Mouse (Mus musculus) bone marrow, adult 2 months (tissue): Measurements from ENCODE around the gene Kbtbd4. TPM values are rescaled to one million over a fixed set of nuclear protein-coding genes. Genes with fewer than 3 reads are reported as not detected.
"Not testable (repeated sequence)": the region's sequence is repeated elsewhere in the genome, so short reads cannot be mapped to it uniquely, and the experiment has no call there.

Experiments used
- H3K27ac ChIP-seq: fragments of 200-500 bp; 2 replicates; pipeline ENCODE4 v1.5.1; 2012; ENCODE audit warnings: low read depth, mild to moderate bottlenecking, control low read depth, inconsistent platforms, low read length; ENCODE audit not compliant: control insufficient read depth, poor library complexity, insufficient read depth
- H3K4me1 ChIP-seq: fragments of 200-500 bp; 2 replicates; pipeline ENCODE4 v1.6.1; 2011; ENCODE audit warnings: low read length; ENCODE audit not compliant: control insufficient read depth, insufficient read depth
- H3K4me3 ChIP-seq: fragments of 200-500 bp; replicated peaks from 2 replicates; pipeline ENCODE3; 2011; ENCODE audit warnings: mild to moderate bottlenecking, low read depth, low read length, control low read depth; ENCODE audit not compliant: control insufficient read depth
- CTCF ChIP-seq: fragments of 200-500 bp; IDR thresholded peaks from 2 replicates; pipeline ENCODE4 v1.5.1; 2011; ENCODE audit warnings: low read length, control low read depth; ENCODE audit not compliant: control insufficient read depth, insufficient read depth
- POLR2A ChIP-seq: fragments of 200-500 bp; IDR thresholded peaks from 2 replicates; pipeline ENCODE4 v1.6.1; 2011; ENCODE audit warnings: low read depth, mild to moderate bottlenecking, control low read depth, low read length, borderline replicate concordance; ENCODE audit not compliant: control insufficient read depth
- WGBS: fragments of 180-500 bp; shearing (Covaris S2); methylation state at CpG from one replicate; pipeline ENCODE4 v1.1.7; 2018; 5-methylcytosine and 5-hydroxymethylcytosine counted together
- polyA plus RNA-seq: library from polyadenylated mRNA; stranded (reverse); fragments of >200 nt; gene quantifications from 2 replicates; pipeline ENCODE4 v1.2.4, GENCODE M21; 2011; ENCODE audit warnings: low replicate concordance; ENCODE audit not compliant: missing spikeins, insufficient read depth, insufficient read length

Gene Kbtbd4
- polyA plus RNA-seq, 1 experiment: 8.2 TPM

DNA sequence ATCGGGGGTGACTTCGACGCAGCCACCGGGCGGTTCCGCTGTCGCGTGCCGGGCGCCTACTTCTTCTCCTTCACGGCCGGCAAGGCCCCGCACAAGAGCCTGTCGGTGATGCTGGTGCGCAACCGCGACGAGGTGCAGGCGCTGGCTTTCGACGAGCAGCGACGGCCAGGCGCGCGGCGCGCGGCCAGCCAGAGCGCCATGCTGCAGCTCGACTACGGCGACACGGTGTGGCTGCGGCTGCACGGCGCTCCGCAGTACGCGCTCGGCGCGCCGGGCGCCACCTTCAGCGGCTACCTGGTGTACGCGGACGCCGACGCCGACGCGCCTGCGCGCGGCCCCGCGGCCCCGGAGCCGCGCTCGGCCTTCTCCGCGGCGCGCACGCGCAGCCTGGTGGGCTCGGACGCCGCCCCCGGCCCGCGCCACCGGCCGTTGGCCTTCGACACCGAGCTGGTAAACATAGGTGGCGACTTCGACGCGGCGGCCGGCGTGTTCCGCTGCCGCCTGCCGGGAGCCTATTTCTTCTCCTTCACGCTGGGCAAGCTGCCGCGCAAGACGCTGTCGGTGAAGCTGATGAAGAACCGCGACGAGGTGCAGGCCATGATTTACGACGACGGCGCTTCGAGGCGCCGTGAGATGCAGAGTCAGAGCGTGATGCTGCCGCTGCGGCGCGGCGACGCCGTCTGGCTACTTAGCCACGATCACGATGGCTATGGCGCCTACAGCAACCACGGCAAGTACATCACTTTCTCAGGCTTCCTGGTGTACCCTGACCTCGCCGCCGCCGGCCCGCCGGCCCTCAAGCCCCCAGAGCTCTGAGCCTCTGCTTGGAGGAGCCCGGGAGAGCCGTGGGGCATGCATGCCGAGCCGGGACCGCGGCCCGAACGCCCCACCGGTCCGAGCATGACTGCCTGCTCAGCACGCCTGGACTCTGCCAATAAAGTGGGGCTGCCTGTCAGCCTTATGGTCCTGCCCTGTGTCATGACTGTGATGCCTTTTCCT lies 14.7 kb upstream of the Kbtbd4 start:
- 7% methylated on average over 133 of the region's 133 CpGs for WGBS
- Histone ChIP-seq H3K27ac (peak overlapping the region; percentile 25; the same call in 1 of the 2 replicates), H3K4me3 (peak overlapping the region; percentile 54), H3K4me1 (no peaks in the 10 kb centered on the region)
- TF ChIP-seq CTCF (no peak), POLR2A (0 out of 2 replicates have a peak, but pooled peaks have one; percentile 8)

DNA sequence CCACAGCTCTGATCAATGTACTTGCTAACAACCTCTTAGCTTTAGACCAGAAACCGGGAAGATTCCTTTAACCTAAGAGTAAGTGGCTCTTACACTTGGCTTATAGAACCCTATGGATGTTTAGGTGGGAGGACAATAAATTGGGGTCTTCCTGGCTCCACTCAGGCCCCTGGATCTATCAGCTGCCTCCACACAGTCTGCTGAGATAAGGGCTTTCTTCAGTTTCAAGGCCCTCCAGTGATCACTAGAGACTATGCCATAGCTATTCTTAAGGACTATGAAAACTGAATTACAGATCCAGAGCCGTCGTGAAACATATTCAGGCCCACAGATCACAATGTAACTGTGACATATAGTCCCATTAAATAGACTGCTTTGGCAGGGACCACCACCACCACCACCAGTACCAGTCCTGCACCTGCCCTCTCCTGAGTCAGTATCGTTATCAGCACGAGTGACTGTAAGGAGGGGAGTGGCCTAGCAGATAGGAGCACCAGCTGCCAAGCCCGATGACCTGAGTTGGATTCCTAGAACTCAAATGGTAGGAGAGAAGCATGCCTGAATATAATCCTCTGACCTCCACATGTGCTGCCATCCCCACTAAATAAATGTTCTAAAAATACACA lies 10.8 kb upstream of the Kbtbd4 start:
- Histone ChIP-seq H3K27ac (peak overlapping the region; percentile 34; the same call in 1 of the 2 replicates), H3K4me1 (no peaks in the 10 kb centered on the region), H3K4me3 (no peak overlapping the region)
- no peak for TF ChIP-seq POLR2A
- no peak for TF ChIP-seq CTCF
- 65% methylated on average over 6 of the region's 6 CpGs for WGBS

DNA sequence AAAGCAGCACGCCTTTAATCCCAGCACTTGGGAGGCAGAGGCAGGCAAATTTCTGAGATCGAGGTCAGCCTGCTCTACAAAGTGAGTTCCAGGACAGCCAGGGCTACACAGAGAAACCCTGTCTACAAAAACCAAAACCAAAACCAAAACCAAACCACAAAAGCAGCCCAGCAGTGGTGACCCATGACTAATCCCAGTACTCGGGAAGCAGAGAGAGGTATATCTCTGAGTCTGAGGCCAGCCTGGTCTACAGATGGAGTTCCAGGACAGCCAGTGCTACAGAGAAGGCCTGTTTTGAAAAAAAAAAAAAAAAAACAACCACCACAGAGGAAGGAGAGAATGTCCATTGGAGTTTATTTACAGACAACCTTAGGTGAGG lies 10.3 kb upstream of the Kbtbd4 start:
- not testable (repeated sequence) for H3K4me3 ChIP-seq, H3K4me1 ChIP-seq, H3K27ac ChIP-seq
- WGBS: 68% methylated on average over 3 of the region's 3 CpGs

DNA sequence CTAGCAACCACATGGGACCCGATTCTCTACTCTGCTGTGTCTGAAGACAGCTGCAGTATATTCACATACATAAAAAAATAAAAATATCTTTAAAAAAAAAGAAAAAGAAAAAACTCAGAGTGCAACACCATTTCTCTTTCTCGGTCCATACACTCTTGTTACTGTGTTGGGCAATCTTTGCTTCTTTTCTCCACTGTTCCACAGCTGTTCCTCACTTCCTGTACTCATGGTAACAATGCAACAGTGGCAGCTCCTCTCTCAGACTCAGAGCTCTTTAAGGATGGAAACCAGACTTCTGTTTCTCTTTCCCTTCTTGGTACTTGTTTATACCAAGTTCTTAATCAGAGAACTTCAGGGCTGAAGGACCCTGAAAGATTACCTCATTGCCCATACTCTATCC lies 1.1 kb upstream of the Kbtbd4 start:
- H3K27ac ChIP-seq: no peak overlapping the region
- WGBS: 53% methylated on average over 2 of the region's 2 CpGs
- H3K4me1 ChIP-seq: no peaks in the 10 kb centered on the region; the same call in 1 of the 2 replicates
- no peak for TF ChIP-seq CTCF
- TF ChIP-seq POLR2A: no peak
- H3K4me3 ChIP-seq: no peak overlapping the region

DNA sequence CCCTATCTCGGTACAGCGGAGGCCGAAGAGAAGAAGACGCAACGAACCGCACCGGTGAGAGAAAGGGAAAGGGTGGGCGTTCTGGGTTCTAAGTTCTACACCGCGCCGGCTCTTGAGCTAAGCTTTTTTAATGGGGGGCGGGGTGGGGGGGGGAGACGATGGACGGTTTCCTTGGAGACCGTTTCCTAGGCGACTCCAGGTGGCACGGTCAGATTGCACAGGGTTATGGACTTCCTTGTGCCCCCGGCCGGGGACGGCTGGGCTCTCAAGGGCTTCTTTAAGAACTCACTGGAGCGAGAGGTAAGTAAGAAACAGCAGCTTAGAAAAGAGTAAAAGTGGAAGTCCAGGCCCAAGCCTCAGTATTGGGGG lies 300 bp downstream of the Kbtbd4 start:
- TF ChIP-seq POLR2A: no peak
- no peak for TF ChIP-seq CTCF
- Histone ChIP-seq H3K27ac (peak overlapping the region; percentile 78), H3K4me3 (peak overlapping the region; percentile 99), H3K4me1 (no peaks in the 10 kb centered on the region; the same call in 1 of the 2 replicates)
- under 1% methylated on average over 21 of the region's 21 CpGs for WGBS

DNA sequence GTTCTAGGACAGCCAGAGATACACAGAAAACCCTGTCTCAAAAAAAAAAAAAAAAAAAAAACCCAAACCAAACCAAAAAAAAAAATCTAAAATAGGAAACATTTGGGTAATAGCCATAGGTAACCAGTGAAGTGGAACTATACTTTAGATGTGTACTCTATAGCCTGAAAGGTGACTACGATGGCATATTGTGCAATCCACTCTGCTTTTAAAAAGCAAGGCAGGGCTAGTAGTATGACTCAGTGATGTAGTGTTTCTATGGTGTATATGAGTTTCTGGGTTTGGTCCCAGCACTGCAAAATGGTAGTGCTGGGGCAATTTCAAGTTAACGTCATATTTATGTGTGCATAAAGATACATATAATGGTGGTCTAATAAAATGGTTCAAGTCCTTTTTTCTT lies 2.2 kb downstream of the Kbtbd4 start:
- Histone ChIP-seq H3K27ac (no peak overlapping the region), H3K4me3 (no peak overlapping the region), H3K4me1 (no peaks in the 10 kb centered on the region; the same call in 1 of the 2 replicates)
- TF ChIP-seq POLR2A: no peak
- no peak for TF ChIP-seq CTCF
- WGBS: 89% methylated on average over 2 of the region's 2 CpGs

DNA sequence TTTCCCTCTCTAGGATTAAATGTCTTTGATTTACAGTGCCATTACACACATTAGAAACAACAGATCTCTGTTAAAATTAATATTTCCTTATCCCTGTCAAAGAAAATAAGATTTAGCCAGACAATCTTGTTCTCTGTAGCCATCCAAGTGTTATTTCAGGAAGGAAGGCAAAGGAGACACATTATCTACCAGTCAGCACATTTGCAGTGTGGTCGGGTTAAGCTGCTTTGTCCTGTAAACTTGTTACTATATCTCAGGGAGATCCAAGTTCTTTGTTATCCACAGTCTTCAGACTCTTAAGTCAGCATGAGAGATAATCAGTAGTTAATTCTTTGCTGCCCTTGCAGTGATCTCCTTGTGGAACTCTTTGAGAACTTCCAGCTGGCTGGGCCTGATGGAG lies 6.3 kb downstream of the Kbtbd4 start:
- TF ChIP-seq POLR2A: no peak
- no peak for TF ChIP-seq CTCF
- 53% methylated on average over 1 of the region's 1 CpGs for WGBS
- Histone ChIP-seq H3K4me3 (no peak overlapping the region), H3K4me1 (no peaks in the 10 kb centered on the region), H3K27ac (no peak overlapping the region)

DNA sequence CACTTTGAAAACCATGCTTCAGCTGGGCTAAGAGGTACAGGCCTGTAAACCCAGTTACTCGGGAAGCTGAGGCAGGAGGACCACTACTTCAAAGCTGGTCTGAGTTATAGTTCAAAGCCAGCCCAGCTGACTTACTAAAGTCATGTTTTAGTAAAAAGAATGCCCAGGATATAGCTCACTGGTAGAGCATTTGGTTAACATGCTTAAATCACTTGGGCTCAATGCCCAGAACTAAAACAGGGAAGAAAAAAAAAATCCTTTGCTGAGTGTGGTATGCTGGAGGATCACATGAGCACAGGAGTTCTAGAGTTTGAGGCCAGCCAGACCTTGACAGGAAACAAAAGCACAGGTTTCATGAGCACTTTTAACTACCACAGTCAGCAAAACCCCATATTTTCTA lies 7.1 kb downstream of the Kbtbd4 start:
- H3K4me1 ChIP-seq: no peaks in the 10 kb centered on the region
- no peak overlapping the region for H3K27ac ChIP-seq
- 79% methylated on average over 1 of the region's 1 CpGs for WGBS
- TF ChIP-seq POLR2A (no peak), CTCF (no peak)
- no peak overlapping the region for H3K4me3 ChIP-seq
